Mouse (Mus musculus) E14TG2a.4 (cell line): ENCODE measurements at regions not wholly inside any gene's neighbourhood (a gene's known extent, or its start where the extent isn't known, plus 50 kb on each side); places are given as distances from the start of the nearest gene placed in this dataset.
"Not testable (repeated sequence)": the region's sequence is repeated elsewhere in the genome, so short reads cannot be mapped to it uniquely, and the experiment has no call there.

ENCODE experiments used
- H3K27me3 ChIP-seq: 2 replicates; pipeline ENCODE4 v1.6.1; 2014; ENCODE audit warnings: low read length, control low read depth; ENCODE audit not compliant: insufficient read depth
- H3K36me3 ChIP-seq: 2 replicates; pipeline ENCODE4 v1.6.1; 2014; ENCODE audit warnings: low read length, control low read depth; ENCODE audit not compliant: insufficient read depth
- H3K4me1 ChIP-seq: replicated peaks from 2 replicates; pipeline ENCODE4 v1.6.1; 2014; ENCODE audit warnings: low read depth, low read length, control low read depth
- H3K4me3 ChIP-seq: replicated peaks from 2 replicates; pipeline ENCODE4 v1.5.1; 2014; ENCODE audit warnings: mild to moderate bottlenecking, low read length
- H3K9me3 ChIP-seq: 2 replicates; pipeline ENCODE4 v1.6.1; 2014; ENCODE audit warnings: low read length, control low read depth
- CTCF ChIP-seq: conservative IDR thresholded peaks from 2 replicates; pipeline ENCODE4 v1.5.1; 2014; ENCODE audit warnings: low read length
- NANOG ChIP-seq: IDR thresholded peaks from 2 replicates; pipeline ENCODE4 v1.6.1; 2014; ENCODE audit warnings: borderline replicate concordance, low read length, mixed read lengths
- POU5F1 ChIP-seq: IDR thresholded peaks from 2 replicates; pipeline ENCODE4 v1.6.1; 2014; ENCODE audit warnings: low read length, borderline replicate concordance

GRCm38 (mm10) chr6:63044984-63045383, 210.7 kb upstream of the Grid2 start:
- no peak for TF ChIP-seq POU5F1
- TF ChIP-seq NANOG = no peak
- no peak for TF ChIP-seq CTCF
- Histone ChIP-seq H3K9me3 (no peaks in the 10 kb centered on the region), H3K36me3 (no peaks in the 10 kb centered on the region), H3K27me3 (no peaks in the 10 kb centered on the region), H3K4me3 (no peak overlapping the region), H3K4me1 (no peaks in the 10 kb centered on the region)

- H3K4me3 ChIP-seq, H3K4me1 ChIP-seq, H3K27me3 ChIP-seq, H3K9me3 ChIP-seq, H3K36me3 ChIP-seq: not testable (repeated sequence)
These were observed 191.1 kb upstream of the Grid2 start for GRCm38 (mm10) chr6:63064576-63064975.

GRCm38 (mm10) chr6:63088225-63088624, 167.5 kb upstream of the Grid2 start:
- no peak for TF ChIP-seq POU5F1
- TF ChIP-seq CTCF = no peak
- no peak for TF ChIP-seq NANOG
- no peaks in the 10 kb centered on the region for H3K4me1 ChIP-seq
- no peak overlapping the region for H3K4me3 ChIP-seq
- no peaks in the 10 kb centered on the region for H3K9me3 ChIP-seq
- H3K27me3 ChIP-seq = no peaks in the 10 kb centered on the region
- no peaks in the 10 kb centered on the region for H3K36me3 ChIP-seq

GRCm38 (mm10) chr6:63128834-63129233, 126.8 kb upstream of the Grid2 start:
- TF ChIP-seq NANOG = peak; percentile 81
- not testable (repeated sequence) for H3K27me3 ChIP-seq, H3K36me3 ChIP-seq, H3K9me3 ChIP-seq, H3K4me3 ChIP-seq
- H3K4me1 ChIP-seq = peaks cover 13% of the 10 kb centered on the region

GRCm38 (mm10) chr6:63149300-63149699, 106.4 kb upstream of the Grid2 start:
- TF ChIP-seq CTCF (no peak), NANOG (no peak), POU5F1 (no peak)
- Histone ChIP-seq H3K36me3 (no peaks in the 10 kb centered on the region), H3K9me3 (no peaks in the 10 kb centered on the region), H3K4me3 (no peak overlapping the region), H3K27me3 (no peaks in the 10 kb centered on the region), H3K4me1 (no peaks in the 10 kb centered on the region)

- Histone ChIP-seq H3K27me3 (no peaks in the 10 kb centered on the region), H3K9me3 (peaks cover 6% of the 10 kb centered on the region), H3K36me3 (no peaks in the 10 kb centered on the region), H3K4me3 (no peak overlapping the region), H3K4me1 (no peaks in the 10 kb centered on the region)
- TF ChIP-seq POU5F1 (no peak), CTCF (no peak), NANOG (no peak)
These were observed 75.5 kb upstream of the Grid2 start for GRCm38 (mm10) chr6:63180210-63180609.
